Mouse (Mus musculus) ES-Bruce4 (cell line): ENCODE measurements at regions not wholly inside any gene's neighbourhood (a gene's known extent, or its start where the extent isn't known, plus 50 kb on each side); places are given as distances from the start of the nearest gene placed in this dataset.

Experiments used
- H3K27ac ChIP-seq: 2 replicates; pipeline ENCODE4 v1.5.1; 2012; ENCODE audit warnings: low read length, inconsistent platforms; ENCODE audit not compliant: insufficient read depth
- H3K27me3 ChIP-seq: 2 replicates; pipeline ENCODE4 v1.6.1; 2012; ENCODE audit warnings: mild to moderate bottlenecking, low read length, inconsistent platforms; ENCODE audit not compliant: control insufficient read depth, poor library complexity, insufficient read depth, severe bottlenecking
- H3K36me3 ChIP-seq: 2 replicates; pipeline ENCODE4 v1.6.1; 2012; ENCODE audit warnings: inconsistent platforms, mild to moderate bottlenecking, low read length, moderate library complexity; ENCODE audit not compliant: control insufficient read depth, poor library complexity, insufficient read depth, severe bottlenecking
- H3K4me1 ChIP-seq: one replicate; pipeline ENCODE4 v1.8.1; 2011; ENCODE audit warnings: low read length; ENCODE audit not compliant: control insufficient read depth, insufficient read depth
- H3K4me3 ChIP-seq: 2 replicates; pipeline ENCODE4 v1.5.1; 2011; ENCODE audit warnings: low read depth, mild to moderate bottlenecking, low read length
- H3K9ac ChIP-seq: 2 replicates; pipeline ENCODE4 v1.6.1; 2012; ENCODE audit warnings: low read depth, mild to moderate bottlenecking, inconsistent platforms; ENCODE audit not compliant: poor library complexity, severe bottlenecking
- H3K9me3 ChIP-seq: replicated peaks from 2 replicates; pipeline ENCODE4 v1.6.1; 2012; ENCODE audit warnings: mild to moderate bottlenecking, low read length, inconsistent platforms; ENCODE audit not compliant: control insufficient read depth, poor library complexity, insufficient read depth, severe bottlenecking
- CTCF ChIP-seq: IDR thresholded peaks from one replicate; pipeline ENCODE4 v1.8.1; 2011; ENCODE audit warnings: low read depth, low read length
- EP300 ChIP-seq: IDR thresholded peaks from 2 replicates; pipeline ENCODE4 v1.6.1; 2011; ENCODE audit warnings: low read depth, low read length; ENCODE audit not compliant: insufficient read depth
- POLR2A ChIP-seq: IDR thresholded peaks from one replicate; pipeline ENCODE4 v1.8.1; 2011; ENCODE audit warnings: low read length; ENCODE audit not compliant: insufficient read depth

GRCm38 (mm10) chr16:27709946-27710345 is 321.3 kb downstream of the Ccdc50 start:
- TF ChIP-seq POLR2A: no peak
- TF ChIP-seq EP300: no peak
- TF ChIP-seq CTCF: no peak
- no peak overlapping the region for H3K9ac ChIP-seq
- no peaks in the 10 kb centered on the region for H3K27me3 ChIP-seq
- H3K27ac ChIP-seq: no peak overlapping the region
- no peaks in the 10 kb centered on the region for H3K9me3 ChIP-seq
- H3K36me3 ChIP-seq: no peaks in the 10 kb centered on the region
- H3K4me1 ChIP-seq: no peaks in the 10 kb centered on the region
- H3K4me3 ChIP-seq: no peak overlapping the region

- no peak overlapping the region for H3K27ac ChIP-seq
- no peaks in the 10 kb centered on the region for H3K4me1 ChIP-seq
- H3K27me3 ChIP-seq: no peaks in the 10 kb centered on the region
- no peak overlapping the region for H3K9ac ChIP-seq
- H3K36me3 ChIP-seq: no peaks in the 10 kb centered on the region
- H3K9me3 ChIP-seq: no peaks in the 10 kb centered on the region
- H3K4me3 ChIP-seq: no peak overlapping the region
- TF ChIP-seq POLR2A (no peak), CTCF (no peak), EP300 (no peak)
These were observed 334.8 kb downstream of the Ccdc50 start for GRCm38 (mm10) chr16:27723445-27723844.
